Mouse (Mus musculus) right cerebral cortex, adult 2 months (tissue): ENCODE measurements around the gene Sirt1.
"Not testable (repeated sequence)": the region's sequence is repeated elsewhere in the genome, so short reads cannot be mapped to it uniquely, and the experiment has no call there.

Experiments
- DNase-seq, 2 experiments: peaks; one replicate each; pipeline ENCODE4 v3.0.0; 2021 to 2022; ENCODE audit warnings: low spot score in 2 of 2

Sirt1 gene

GRCm38 (mm10) chr10:63381498-63382280, at the start of gene Sirt1:
TSS of gene Sirt1 (minus strand) at chr10:63381704.
- DNase-seq, result peak; percentile 12 to 15

- peak; percentile 84 for DNase-seq
Measured at GRCm38 (mm10) chr10:63429785-63430305, 48.3 kb upstream of the Sirt1 start, which contains the start of gene Ctnna3. TSS of gene Ctnna3 (plus strand) at chr10:63430098.

GRCm38 (mm10) chr10:63429380-63429779, 47.9 kb upstream of the Sirt1 start:
- peak; percentile 100 for DNase-seq

- DNase-seq, result peak in 1 of 2 experiments; percentile 53
Measured at GRCm38 (mm10) chr10:63429023-63429340, 47.5 kb upstream of the Sirt1 start.

- DNase-seq, result peak in 1 of 2 experiments; percentile 51
Measured at GRCm38 (mm10) chr10:63428243-63429022, 46.9 kb upstream of the Sirt1 start.

GRCm38 (mm10) chr10:63427146-63427545, 45.6 kb upstream of the Sirt1 start:
- no peak for DNase-seq

- DNase-seq, result peak; percentile 19 to 32
Measured at GRCm38 (mm10) chr10:63424475-63424814, 42.9 kb upstream of the Sirt1 start.

GRCm38 (mm10) chr10:63423591-63424474, 42.3 kb upstream of the Sirt1 start:
- DNase-seq, result no peak

GRCm38 (mm10) chr10:63422736-63422992, 41.2 kb upstream of the Sirt1 start:
- DNase-seq, result no peak

- peak; percentile 44 to 50 for DNase-seq
Measured at GRCm38 (mm10) chr10:63421739-63422735, 40.5 kb upstream of the Sirt1 start, which contains the start of gene Gm7075. TSS of gene Gm7075 (minus strand) at chr10:63421789.

GRCm38 (mm10) chr10:63417061-63417460, 35.6 kb upstream of the Sirt1 start:
- DNase-seq, result no peak

GRCm38 (mm10) chr10:63415850-63416249, 34.3 kb upstream of the Sirt1 start:
- no peak for DNase-seq

GRCm38 (mm10) chr10:63415287-63415686, 33.8 kb upstream of the Sirt1 start:
- DNase-seq, result no peak

GRCm38 (mm10) chr10:63412756-63413155, 31.3 kb upstream of the Sirt1 start:
- DNase-seq, result no peak

- DNase-seq, result not testable (repeated sequence)
Measured at GRCm38 (mm10) chr10:63411674-63412073, 30.2 kb upstream of the Sirt1 start.

- no peak for DNase-seq
Measured at GRCm38 (mm10) chr10:63410162-63410956, 28.9 kb upstream of the Sirt1 start.

- no peak for DNase-seq
Measured at GRCm38 (mm10) chr10:63403636-63404035, 22.1 kb upstream of the Sirt1 start.

- DNase-seq, result no peak
Measured at GRCm38 (mm10) chr10:63402731-63403504, 21.4 kb upstream of the Sirt1 start.

GRCm38 (mm10) chr10:63396963-63397362, 15.5 kb upstream of the Sirt1 start:
- no peak for DNase-seq
